Mouse (Mus musculus) ZHBTc4 (cell line): Measurements from ENCODE around the gene Mdh1.

ENCODE experiments used
- DNase-seq: peaks from one replicate; pipeline ENCODE4 v3.0.0-alpha.2; 2011; ENCODE audit warnings: low read depth, low spot score

Gene Mdh1

DNA sequence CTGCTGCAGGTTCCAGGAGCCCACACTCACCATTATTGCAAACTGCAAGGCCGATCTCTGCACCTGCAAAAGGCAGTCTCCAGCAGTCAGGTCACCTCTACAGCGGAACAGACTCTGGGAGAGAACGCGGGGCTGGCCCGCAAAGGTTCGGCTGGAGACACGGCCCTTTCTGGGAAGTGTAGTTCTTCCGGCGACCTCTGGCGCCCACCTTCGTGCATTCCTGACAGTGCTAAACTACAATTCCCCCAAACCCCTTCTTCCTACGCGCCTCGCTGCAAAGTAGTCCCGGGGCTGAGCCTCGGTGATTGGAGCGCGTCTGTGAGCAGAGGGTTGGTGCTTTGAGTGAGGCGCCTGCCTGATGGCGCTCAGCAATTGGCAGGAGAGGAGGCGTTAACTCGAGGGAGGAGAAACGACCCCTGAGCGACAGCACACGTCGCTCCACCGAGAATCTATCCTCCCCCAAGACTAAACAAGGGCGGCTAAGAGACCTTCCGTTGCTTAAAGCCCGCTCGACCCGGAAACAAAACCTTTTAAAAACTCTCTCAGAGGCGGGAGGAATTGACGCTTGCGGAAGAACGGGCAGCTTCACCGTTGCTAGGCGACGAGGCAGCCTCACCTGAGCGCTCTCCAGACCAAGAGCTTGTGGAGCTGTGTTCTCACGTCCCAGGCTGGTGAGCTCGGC, at the start of gene Mdh1, which contains the start of gene Wdpcp:
Gene Mdh1, minus strand, starts transcription at position 668 of the 682 bp plus-strand sequence.
Gene Wdpcp, plus strand, starts transcription at position 536 of the 682 bp plus-strand sequence.
- peak; percentile 99 for DNase-seq

DNA sequence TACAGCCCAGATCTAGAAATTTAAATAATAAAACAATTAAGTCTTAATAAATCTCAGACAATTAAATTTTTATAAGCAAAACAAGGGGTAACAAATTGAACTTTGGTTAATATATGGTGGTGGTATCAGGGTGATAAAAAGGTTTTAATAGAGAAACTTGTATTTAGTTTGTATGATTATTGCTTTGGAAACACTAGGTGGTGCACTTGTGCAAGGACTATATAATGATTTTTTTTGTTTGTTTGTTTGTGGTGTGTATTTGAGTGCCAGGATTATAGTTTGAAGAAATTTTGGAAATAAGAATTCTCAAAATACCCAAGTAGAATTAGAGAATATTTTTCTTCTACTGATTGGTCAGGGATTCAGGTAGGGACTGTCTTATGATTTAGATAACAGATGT, 43.7 kb upstream of the Mdh1 start:
- no peak for DNase-seq

DNA sequence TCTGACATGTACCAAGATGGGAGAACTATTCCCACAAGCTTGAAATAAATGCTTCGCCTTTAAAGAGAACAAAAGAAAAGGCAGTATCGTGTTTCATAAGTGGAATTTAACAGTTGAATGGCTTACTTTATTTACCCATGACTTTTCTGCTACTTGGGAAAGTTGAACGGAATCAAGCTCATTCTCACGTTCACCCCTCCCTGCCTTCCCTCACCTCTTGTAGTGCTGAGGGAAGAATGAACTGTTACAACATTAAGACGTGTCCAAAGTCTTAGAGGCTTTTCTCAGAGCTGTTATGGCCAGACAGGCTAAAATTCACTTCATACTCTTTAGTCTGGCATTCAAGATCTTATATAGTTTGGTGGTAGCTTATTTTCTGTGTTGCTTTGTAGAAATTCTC, 30.3 kb upstream of the Mdh1 start:
- DNase-seq = no peak

DNA sequence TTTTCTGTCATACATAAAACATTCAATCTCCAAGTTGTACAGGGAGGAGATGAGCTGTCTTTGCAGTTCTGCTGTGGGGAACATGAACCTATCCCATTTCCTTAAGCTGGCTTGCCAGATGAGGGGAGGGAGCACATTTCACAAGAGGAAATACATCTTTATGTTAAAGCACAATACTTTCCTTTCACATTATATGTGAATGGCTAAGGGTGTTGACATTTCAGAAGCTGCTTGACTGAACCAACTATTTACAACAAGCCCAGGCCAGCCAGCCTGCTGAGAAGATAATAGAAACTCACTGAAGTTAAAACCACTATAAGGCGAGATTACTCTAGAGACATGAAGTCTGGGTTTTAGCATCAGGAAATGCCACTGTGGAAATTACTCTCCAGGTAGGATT, 11.1 kb upstream of the Mdh1 start:
- DNase-seq = no peak

DNA sequence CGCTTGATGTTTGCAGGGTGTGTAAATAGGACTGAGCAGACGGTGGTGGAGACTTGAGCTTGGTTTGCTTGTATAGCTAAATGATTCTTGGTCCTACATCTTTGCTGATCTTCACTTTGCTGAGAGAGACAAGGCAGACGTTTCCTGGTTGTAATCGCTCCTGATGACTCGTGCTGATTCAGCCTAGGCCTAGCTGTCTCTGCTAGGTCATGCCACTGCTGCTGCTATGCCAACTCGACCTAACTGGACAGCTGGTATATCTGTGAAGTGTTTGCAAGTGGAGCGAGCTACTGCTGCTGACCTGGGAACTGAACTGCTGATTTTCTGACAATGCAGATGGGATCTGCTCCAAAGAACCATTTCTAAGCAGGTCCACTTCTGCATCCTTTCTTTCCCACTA, 9.3 kb upstream of the Mdh1 start:
- DNase-seq = no peak

DNA sequence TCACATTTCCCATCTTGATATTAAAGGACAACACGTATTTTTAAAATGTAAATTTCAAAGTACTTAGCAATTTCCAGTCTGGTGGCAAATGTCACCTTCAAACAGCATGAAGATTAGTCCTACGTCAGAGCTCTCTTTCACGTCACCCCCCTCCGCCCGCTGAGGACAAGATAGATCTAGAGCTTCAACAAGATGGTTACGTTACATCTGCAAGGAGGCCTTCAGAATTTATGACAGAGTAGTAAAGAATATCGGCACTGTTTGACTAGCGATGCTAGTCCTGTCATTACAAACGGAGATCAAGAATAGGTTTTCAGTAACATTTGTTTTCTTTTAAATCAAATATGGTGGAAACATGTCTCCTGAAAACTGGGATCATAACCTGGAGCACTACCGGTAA, 1.2 kb downstream of the Mdh1 start:
- DNase-seq = peak; percentile 12

DNA sequence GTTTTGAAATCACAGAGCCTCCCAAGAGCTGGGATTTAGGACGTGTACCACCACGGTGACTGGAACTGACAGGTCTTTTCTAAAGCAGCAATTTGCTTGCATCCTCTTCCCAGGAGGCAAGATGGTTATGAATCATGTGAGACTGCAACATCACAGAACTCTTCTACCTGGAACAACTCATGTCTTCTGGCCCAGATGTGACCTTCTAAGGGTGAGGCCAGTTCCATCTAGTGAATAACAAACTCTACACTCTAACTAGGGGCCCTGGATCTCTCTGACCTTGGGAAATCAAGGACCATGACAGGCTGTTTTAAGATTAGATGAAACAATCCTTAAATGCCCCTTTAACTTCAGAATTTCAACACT, 2.1 kb downstream of the Mdh1 start:
- no peak for DNase-seq

DNA sequence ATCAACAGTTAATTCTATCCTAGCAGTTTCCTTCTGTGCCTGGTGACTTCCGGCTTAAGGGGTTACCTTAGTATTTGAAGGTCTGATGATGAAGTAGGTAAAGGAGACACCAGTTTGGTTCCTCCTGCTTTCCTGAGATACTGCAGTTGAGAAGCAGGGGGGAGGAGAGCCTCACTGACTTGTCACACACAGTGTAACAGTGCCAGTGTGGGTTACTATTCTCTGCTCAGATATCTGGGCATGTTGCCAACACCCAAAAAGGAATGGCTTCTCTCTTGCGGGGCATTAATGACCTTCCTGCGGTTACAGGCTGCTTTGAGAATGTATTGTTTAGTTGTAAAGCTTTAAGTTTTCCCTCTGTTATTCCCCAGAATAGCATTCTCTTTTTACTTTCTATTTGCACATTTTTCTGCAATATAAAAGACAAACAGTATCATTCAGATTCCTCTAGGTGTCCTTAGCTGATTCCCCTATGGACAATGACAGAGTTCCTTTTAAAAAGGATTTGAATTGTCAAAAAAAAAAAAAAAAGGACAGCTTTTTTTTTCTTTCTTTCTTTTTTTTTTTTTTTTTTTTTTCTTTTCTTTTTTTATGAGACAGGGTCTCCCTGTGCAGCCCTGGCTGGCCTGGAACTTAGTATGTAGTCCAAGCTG, 2.6 kb downstream of the Mdh1 start:
- DNase-seq = peak; percentile 18

DNA sequence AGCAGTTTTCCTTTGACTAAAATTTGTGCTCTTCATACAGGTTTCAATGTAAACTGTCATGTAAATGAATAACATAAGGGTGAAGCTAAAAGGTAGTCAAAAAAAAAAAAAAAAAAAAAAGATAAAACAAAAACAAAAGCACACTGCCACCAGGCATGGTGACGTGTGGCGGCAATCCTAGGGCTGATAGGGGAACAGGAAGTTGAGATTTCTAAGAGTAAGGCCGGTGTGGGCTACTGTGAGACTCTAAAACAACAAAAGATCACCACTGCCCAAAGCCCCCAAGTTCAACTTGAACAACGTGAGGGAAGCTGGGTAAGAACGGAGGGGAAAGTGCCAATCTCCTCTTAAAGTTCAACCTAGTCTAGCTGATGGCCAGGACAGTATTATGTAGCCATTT, 3.2 kb downstream of the Mdh1 start:
- no peak for DNase-seq

DNA sequence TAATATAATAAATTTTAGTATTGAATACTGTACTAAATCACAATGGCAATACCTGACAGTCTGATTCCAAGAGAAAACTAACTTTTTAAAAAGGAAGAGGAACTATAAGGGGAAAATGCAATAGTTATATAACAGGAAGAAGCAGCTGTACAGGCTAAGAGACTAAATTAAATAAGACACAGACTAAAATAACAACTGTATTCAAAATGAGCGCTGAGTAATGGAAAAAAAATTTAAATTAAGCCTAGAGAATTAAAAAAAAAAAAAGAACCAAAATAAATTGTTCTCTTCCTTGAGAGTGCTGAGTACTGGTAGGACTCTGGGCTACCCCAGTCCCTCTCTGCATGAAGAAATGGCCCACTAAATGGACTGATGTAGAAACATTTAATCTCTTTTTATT, 4.4 kb downstream of the Mdh1 start:
- no peak for DNase-seq

DNA sequence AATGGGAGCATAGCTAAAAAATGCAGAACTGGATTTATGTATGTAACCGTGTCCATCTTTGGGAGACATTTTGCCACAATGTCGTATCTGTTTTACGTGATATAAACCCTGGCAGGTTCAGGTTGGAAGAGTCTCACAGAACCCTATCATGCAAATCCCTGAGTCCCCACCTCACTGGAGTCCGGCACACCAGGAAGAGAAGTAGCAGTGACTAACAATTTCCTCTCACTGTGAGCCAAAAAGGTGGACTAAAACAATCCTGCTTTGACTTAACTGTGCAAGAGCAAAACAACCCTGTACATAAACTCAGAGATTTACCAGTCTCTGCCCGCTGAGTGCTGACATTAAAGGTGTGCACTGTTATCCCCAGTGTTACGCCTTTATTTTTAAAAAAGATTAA, 5.2 kb downstream of the Mdh1 start:
- DNase-seq = no peak

DNA sequence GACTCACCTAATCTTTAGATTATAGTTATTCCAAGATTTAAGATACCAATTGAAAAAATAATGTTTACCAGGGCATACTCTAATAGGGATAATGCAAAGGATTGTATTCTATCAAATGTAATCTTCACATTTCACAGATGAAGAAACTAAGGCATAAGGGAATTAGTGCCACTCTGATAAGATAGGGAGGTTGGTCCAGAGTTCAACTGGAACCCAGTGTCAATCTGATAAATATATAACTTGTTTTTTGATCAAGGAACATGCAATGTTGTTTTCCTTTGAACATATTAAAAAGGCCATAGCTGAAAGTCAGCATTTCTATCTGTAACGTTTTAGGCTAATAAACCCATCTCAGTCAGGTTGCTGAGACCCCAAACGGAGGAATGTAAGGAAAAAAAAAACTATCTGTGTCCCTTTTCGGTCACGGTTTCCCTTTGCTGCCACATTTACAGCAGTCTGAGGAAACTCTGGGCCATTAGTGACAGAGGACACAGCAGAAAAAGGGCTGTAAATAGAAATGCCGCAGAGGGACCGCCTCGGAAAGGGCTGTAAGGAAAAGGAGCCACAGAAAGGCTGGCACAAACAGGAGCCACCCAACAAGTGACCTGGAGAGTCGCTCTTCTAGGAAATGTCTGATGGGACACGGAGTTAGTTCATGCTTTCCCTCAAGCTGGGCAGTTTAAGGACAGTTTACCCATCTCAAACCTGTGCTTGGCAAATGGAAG, 7.3 kb downstream of the Mdh1 start:
- DNase-seq = no peak

DNA sequence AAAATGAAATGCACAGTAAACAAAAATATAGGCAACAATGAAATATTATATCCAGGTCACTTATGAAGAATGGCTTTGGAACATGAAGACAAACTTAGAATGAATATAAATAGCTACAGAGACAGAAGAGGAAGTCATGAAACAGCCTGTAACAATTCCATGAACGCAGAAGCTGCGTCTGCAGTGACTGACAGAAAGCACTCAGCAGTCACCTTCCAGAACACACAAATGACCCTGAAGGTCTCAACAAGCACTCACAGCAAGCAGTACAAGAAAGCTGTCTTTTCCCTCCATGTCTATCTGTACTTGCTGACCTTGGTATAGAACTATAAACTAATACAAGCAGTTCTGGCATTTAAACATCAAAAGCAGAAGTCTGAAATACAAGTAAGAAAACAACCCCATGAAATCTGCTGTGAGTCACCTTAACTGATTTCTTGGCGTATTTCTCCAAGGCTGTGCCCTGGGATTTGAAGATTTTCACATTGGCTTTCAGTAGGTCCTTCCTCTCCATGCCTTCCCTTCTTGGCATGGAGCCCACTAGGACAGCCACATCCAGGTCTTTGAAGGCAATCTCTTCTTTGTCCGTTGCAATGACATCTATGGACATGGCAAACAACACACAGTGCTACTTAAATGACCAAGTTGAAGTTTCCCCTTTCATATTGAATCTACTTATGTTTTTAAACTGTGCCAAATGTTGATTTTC, 8.4 kb downstream of the Mdh1 start:
- no peak for DNase-seq

DNA sequence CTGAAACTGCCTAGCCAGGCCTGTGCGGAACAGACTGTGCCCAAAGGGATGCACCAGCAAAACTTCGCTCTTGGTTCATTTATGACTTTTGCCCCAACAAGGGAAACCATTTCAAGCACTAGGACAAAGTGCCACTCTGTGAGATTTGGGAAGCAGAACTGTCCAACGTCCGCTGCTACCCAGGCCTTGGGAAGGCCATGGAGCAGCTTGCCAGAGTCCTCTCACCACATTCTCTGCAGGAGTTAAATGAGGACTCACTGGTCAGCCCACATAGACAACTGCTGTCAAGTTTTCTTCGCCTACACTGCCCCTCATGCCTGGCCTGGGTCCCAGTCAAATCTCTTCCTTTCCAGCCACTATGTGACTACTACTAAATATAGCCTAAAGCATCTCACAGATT, 10.8 kb downstream of the Mdh1 start:
- no peak for DNase-seq

DNA sequence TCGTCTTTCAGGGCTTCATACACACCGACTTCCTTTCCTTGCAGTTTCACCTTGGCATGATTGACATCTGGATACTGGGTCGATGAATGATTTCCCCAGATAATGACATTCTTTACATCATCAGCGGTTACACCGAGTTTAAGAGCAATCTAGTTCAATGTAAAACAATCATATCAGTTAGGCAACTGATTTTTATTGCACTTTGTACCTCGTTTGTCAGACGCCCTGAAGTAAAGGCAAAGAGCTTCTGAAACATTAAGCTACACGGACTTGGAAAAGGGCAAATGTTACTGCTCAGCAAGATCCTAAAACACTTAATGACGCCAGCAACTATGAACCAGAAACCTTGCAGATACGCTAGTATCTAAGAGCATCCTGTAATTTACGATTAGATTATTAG, 12.4 kb downstream of the Mdh1 start:
- DNase-seq = no peak

DNA sequence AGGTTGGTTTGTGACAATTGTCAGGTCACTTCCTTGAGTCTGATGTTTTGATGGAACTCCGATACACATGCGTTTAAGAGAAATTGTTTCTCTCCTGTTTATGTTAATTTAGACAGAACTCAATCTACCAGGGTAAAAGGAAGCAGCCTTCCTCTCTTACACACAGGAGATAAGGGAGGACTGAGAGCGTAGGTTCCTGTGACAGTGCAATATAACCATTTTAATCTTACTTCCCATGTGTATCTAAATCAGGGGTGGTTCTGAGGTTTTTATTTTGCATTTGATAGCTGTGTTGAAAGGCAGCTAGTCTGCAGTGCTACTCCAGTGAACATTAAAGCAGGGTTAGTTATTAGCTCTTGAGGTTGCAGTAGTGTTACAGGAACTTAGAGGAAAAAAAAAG, 20.1 kb downstream of the Mdh1 start:
- DNase-seq = no peak

DNA sequence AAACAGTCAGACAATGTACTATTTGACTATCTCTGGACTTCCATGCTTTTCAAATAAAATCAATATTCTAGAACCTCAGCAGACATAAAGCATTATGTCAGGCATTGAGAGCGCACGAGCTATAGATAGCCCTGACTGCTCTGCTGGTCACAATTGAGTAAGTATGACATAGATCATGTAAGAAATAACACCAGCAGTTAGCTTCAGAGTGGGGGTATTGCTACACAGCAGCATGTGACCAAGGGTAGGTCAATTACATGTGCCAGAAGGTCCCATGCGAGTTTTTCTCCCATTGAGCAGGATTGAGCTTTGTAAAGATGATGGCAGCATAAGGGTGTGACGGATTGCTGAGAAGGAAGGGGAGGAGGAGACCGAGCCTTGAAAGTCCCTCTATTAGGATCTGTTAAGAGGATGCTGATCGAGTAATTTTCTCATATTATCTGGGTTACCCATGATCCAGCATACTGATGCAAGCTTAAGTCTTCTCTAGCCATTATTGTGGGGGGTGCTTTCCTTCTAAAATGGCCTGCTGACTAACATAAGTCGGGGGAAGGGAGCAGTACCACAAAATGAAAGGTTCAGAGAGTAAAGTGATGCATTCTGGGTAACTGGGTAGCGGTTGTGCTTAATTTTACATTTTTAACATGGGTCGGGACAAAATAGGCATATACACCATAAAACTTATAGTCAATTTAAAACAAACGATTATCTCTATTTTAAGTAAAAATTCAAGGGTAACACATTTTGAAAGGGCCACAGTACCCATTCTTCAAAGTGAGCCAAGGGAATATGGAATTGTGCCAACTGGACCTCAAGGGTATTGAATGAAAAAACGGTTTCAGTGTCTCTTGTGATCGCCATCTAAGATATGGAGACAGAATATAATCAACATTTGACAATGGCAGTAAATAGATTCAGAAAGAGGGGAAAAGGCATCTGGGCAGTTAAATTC, 21.7 kb downstream of the Mdh1 start:
- no peak for DNase-seq

DNA sequence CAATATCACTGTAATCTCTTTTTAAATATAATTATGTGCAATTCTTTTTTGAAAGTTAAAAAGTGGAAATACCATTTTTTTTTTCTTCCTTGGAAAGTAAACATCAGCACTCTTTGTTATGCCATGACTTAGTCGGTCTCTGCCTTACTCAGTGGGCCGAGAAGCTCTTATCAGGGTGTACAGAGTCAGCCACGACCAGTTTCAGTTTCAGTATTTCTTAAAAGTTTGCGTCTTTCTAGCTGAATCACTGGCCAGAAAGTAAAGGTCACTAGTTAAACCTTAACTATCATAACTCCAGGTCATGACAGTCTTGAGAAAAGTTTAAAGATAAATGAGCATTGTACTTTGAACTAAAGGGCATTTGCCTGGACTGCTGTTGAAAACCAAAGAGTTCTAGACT, 22.4 kb downstream of the Mdh1 start:
- DNase-seq = no peak

DNA sequence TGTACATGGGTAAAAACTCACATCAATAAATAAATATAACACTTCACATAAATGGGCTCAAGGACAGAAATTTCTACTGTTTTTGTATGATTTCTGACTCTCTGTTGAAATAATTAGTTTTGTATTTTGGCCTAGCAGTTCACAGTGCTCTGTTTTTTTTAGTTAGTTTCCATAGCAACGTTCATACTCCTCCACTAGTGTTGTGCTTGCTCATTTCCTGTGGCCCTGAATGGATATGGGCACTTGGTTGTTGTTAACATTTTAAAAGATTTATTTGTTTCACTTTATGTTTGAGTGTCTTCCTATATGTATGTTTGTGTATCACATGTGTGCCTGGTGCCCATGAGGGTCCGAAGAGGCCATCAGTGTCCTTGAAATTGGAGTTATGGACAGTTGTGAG, 23.1 kb downstream of the Mdh1 start:
- DNase-seq = no peak

DNA sequence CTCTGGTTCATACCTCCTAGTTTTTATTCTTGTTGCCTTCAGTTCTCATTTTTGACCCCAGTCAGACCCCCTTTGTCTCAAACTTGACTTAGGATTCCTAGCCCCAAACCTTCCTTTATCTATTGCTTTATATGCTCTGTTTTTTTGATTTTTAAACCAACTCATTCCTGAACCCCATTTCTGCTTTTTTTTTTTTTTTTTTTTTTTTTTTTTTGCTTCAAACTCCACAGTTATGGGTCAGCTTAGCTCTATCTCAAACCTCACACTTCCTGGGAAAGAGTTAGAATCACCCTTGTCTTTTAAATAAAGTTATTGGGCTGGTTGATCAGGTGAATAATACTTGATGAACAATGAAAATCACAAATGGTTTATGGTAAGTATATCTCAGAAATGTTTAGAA, 24.6 kb downstream of the Mdh1 start:
- no peak for DNase-seq

DNA sequence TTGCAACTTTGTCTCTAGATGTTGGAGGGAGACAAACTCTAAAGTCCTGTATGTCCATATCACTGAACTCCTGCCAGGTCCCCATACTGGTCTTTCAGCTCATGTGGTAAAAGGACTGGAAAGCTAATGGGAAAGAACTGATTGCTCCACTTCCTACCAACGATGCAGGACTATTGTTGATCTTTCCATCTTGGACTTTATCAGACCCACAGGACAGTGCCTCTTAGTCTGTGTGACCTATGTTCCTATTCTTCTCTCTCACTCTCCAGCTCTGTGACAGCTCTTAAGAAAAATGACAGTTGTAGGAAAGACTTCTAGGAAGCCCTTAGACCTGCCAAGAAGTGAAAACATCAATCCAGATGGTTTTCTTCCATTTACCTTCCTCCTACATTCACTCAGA, 25.5 kb downstream of the Mdh1 start:
- DNase-seq = no peak
